Mouse (Mus musculus) limb, embryonic 10.5 days (tissue): ENCODE measurements around the gene Olfr69. TPM values are rescaled to one million over a fixed set of nuclear protein-coding genes. Genes with fewer than 3 reads are reported as not detected.
"Not testable (repeated sequence)": the region's sequence is repeated elsewhere in the genome, so short reads cannot be mapped to it uniquely, and the experiment has no call there.

Experiments
- DNase-seq: peaks from one replicate; pipeline ENCODE4 v3.0.0-alpha.2; 2017; ENCODE audit warnings: low spot score
- H3K27ac ChIP-seq: fragments of 300-500 bp; sonication (generic); 2 replicates; pipeline ENCODE4 v1.5.1; 2016; ENCODE audit warnings: mild to moderate bottlenecking
- H3K27me3 ChIP-seq: fragments of 300-500 bp; sonication (generic); 2 replicates; pipeline ENCODE4 v1.6.1; 2016; ENCODE audit warnings: low read depth, mild to moderate bottlenecking; ENCODE audit not compliant: poor library complexity, severe bottlenecking
- H3K36me3 ChIP-seq: fragments of 300-500 bp; sonication (generic); 2 replicates; pipeline ENCODE4 v1.6.1; 2016; ENCODE audit warnings: mild to moderate bottlenecking, moderate library complexity
- H3K4me1 ChIP-seq: fragments of 300-500 bp; sonication (generic); 2 replicates; pipeline ENCODE4 v1.6.1; 2016
- H3K4me3 ChIP-seq: fragments of 300-500 bp; sonication (generic); 2 replicates; pipeline ENCODE4 v1.5.1; 2016; ENCODE audit warnings: mild to moderate bottlenecking, moderate library complexity
- H3K9me3 ChIP-seq: fragments of 300-500 bp; sonication (generic); replicated peaks from 2 replicates; pipeline ENCODE4 v1.6.1; 2016; ENCODE audit warnings: mild to moderate bottlenecking
- WGBS: fragments of 180-500 bp; shearing (Covaris S2); methylation state at CpG from one replicate; pipeline ENCODE4 v1.1.7; 2016; 5-methylcytosine and 5-hydroxymethylcytosine counted together
- polyA plus RNA-seq: library from polyadenylated mRNA; unstranded; fragments of >200 nt; fragmentation: Nextera tagmentation; extraction: Ambion mirVana; gene quantifications from 2 replicates; pipeline ENCODE4 v1.2.1, GENCODE M21; 2016

The Olfr69 gene
- not detected in 2 replicates for polyA plus RNA-seq

- no peak for DNase-seq
- Histone ChIP-seq H3K36me3 (no peaks in the 10 kb centered on the region), H3K27me3 (no peaks in the 10 kb centered on the region), H3K9me3 (no peaks in the 10 kb centered on the region), H3K4me1 (no peaks in the 10 kb centered on the region), H3K4me3 (no peak within 1 kb of the TSS), H3K27ac (no peak within 1 kb of the TSS)
- 88% methylated on average over 2 of the region's 2 CpGs for WGBS
Observed at GRCm38 (mm10) chr7:103771494-103771893, at the start of gene Olfr69. Gene Olfr69, minus strand, starts transcription at chr7:103771594.

GRCm38 (mm10) chr7:103815085-103815484, 43.7 kb upstream of the Olfr69 start:
- H3K4me1 ChIP-seq, H3K27ac ChIP-seq, H3K9me3 ChIP-seq, H3K27me3 ChIP-seq, H3K4me3 ChIP-seq, DNase-seq, H3K36me3 ChIP-seq: not testable (repeated sequence)
- WGBS, result 100% methylated on average over 1 of the region's 2 CpGs

- no peaks in the 10 kb centered on the region for H3K36me3 ChIP-seq
- no peak within 1 kb of the TSS for H3K4me3 ChIP-seq
- no peaks in the 10 kb centered on the region for H3K9me3 ChIP-seq
- no peaks in the 10 kb centered on the region for H3K4me1 ChIP-seq
- H3K27ac ChIP-seq, result no peak within 1 kb of the TSS
- WGBS, result 84% methylated on average over 3 of the region's 3 CpGs
- H3K27me3 ChIP-seq, result no peaks in the 10 kb centered on the region
- DNase-seq, result no peak
Observed at GRCm38 (mm10) chr7:103813766-103814165, 42.4 kb upstream of the Olfr69 start, which contains the start of gene Hbb-bt. Gene Hbb-bt, minus strand, starts transcription at chr7:103813996.

GRCm38 (mm10) chr7:103813152-103813551, 41.8 kb upstream of the Olfr69 start:
- not testable (repeated sequence) for H3K4me3 ChIP-seq, H3K27me3 ChIP-seq, H3K4me1 ChIP-seq, H3K36me3 ChIP-seq, H3K27ac ChIP-seq, DNase-seq, H3K9me3 ChIP-seq
- no CpG with 5 or more reads among the region's 3 CpGs for WGBS

- WGBS, result 81% methylated on average over 1 of the region's 1 CpGs
- H3K27me3 ChIP-seq, result no peaks in the 10 kb centered on the region
Observed at GRCm38 (mm10) chr7:103812174-103812573, 40.8 kb upstream of the Olfr69 start.

GRCm38 (mm10) chr7:103811223-103811845, 39.9 kb upstream of the Olfr69 start:
- H3K4me1 ChIP-seq, result no peaks in the 10 kb centered on the region
- no peak for DNase-seq
- no peak overlapping the region for H3K27ac ChIP-seq
- H3K36me3 ChIP-seq, result no peaks in the 10 kb centered on the region
- H3K4me3 ChIP-seq, result no peak overlapping the region
- 75% methylated on average over 1 of the region's 1 CpGs for WGBS
- H3K27me3 ChIP-seq, result no peaks in the 10 kb centered on the region
- H3K9me3 ChIP-seq, result no peaks in the 10 kb centered on the region

More at GRCm38 (mm10) chr7:103812174-103812573, 40.8 kb upstream of the Olfr69 start:
- Histone ChIP-seq H3K36me3 (no peaks in the 10 kb centered on the region), H3K4me3 (no peak overlapping the region), H3K4me1 (no peaks in the 10 kb centered on the region), H3K27ac (no peak overlapping the region), H3K9me3 (no peaks in the 10 kb centered on the region)
- DNase-seq, result no peak

- H3K4me3 ChIP-seq, result no peak overlapping the region
- H3K4me1 ChIP-seq, result no peaks in the 10 kb centered on the region
- no peaks in the 10 kb centered on the region for H3K27me3 ChIP-seq
- no peaks in the 10 kb centered on the region for H3K9me3 ChIP-seq
- H3K36me3 ChIP-seq, result no peaks in the 10 kb centered on the region
- DNase-seq, result no peak
- 86% methylated on average over 3 of the region's 3 CpGs for WGBS
- no peak overlapping the region for H3K27ac ChIP-seq
Observed at GRCm38 (mm10) chr7:103810746-103811145, 39.4 kb upstream of the Olfr69 start.

- 84% methylated on average over 1 of the region's 1 CpGs for WGBS
- no peak for DNase-seq
- Histone ChIP-seq H3K27me3 (no peaks in the 10 kb centered on the region), H3K4me1 (no peaks in the 10 kb centered on the region), H3K4me3 (no peak overlapping the region), H3K36me3 (no peaks in the 10 kb centered on the region), H3K9me3 (no peaks in the 10 kb centered on the region), H3K27ac (no peak overlapping the region)
Observed at GRCm38 (mm10) chr7:103810296-103810695, 38.9 kb upstream of the Olfr69 start.

GRCm38 (mm10) chr7:103809801-103810155, 38.4 kb upstream of the Olfr69 start:
- H3K27ac ChIP-seq, result no peak overlapping the region
- 62% methylated on average over 1 of the region's 1 CpGs for WGBS
- no peaks in the 10 kb centered on the region for H3K36me3 ChIP-seq
- no peaks in the 10 kb centered on the region for H3K27me3 ChIP-seq
- no peak overlapping the region for H3K4me3 ChIP-seq
- no peak for DNase-seq
- no peaks in the 10 kb centered on the region for H3K4me1 ChIP-seq
- H3K9me3 ChIP-seq, result no peaks in the 10 kb centered on the region

- WGBS, result 77% methylated on average over 5 of the region's 5 CpGs
- no peaks in the 10 kb centered on the region for H3K27me3 ChIP-seq
- no peak for DNase-seq
- no peak overlapping the region for H3K27ac ChIP-seq
- no peaks in the 10 kb centered on the region for H3K36me3 ChIP-seq
- no peak overlapping the region for H3K4me3 ChIP-seq
- H3K4me1 ChIP-seq, result no peaks in the 10 kb centered on the region
- H3K9me3 ChIP-seq, result no peaks in the 10 kb centered on the region
Observed at GRCm38 (mm10) chr7:103808971-103809800, 37.8 kb upstream of the Olfr69 start.

GRCm38 (mm10) chr7:103808120-103808519, 36.7 kb upstream of the Olfr69 start:
- H3K4me1 ChIP-seq, H3K4me3 ChIP-seq, H3K27me3 ChIP-seq, H3K27ac ChIP-seq, H3K36me3 ChIP-seq, H3K9me3 ChIP-seq, DNase-seq: not testable (repeated sequence)
- WGBS, result 75% methylated on average over 2 of the region's 2 CpGs

- DNase-seq, result no peak
- H3K4me1 ChIP-seq, result no peaks in the 10 kb centered on the region
- no peaks in the 10 kb centered on the region for H3K36me3 ChIP-seq
- H3K27me3 ChIP-seq, result no peaks in the 10 kb centered on the region
- WGBS, result 65% methylated on average over 1 of the region's 1 CpGs
- H3K4me3 ChIP-seq, result no peak overlapping the region
- H3K27ac ChIP-seq, result no peak overlapping the region
- no peaks in the 10 kb centered on the region for H3K9me3 ChIP-seq
Observed at GRCm38 (mm10) chr7:103806856-103807255, 35.5 kb upstream of the Olfr69 start.

GRCm38 (mm10) chr7:103792669-103793388, 21.4 kb upstream of the Olfr69 start:
- DNase-seq, result no peak
- 30% methylated on average over 4 of the region's 4 CpGs for WGBS
- H3K9me3 ChIP-seq, result no peaks in the 10 kb centered on the region
- H3K36me3 ChIP-seq, result no peaks in the 10 kb centered on the region
- H3K4me1 ChIP-seq, result no peaks in the 10 kb centered on the region
- H3K4me3 ChIP-seq, result no peak overlapping the region
- H3K27me3 ChIP-seq, result no peaks in the 10 kb centered on the region
- H3K27ac ChIP-seq, result no peak overlapping the region
